Mouse (Mus musculus) lung, adult 2 months (tissue): ENCODE measurements around the gene Rbbp8nl.

Source experiments
- CTCF ChIP-seq: fragments of 200-500 bp; IDR thresholded peaks from 2 replicates; pipeline ENCODE4 v1.5.1; 2011; ENCODE audit warnings: mild to moderate bottlenecking, low read length, control low read depth; ENCODE audit not compliant: insufficient read depth
- POLR2A ChIP-seq: fragments of 200-500 bp; IDR thresholded peaks from 2 replicates; pipeline ENCODE4 v1.6.1; 2011; ENCODE audit warnings: low read depth, mild to moderate bottlenecking, control low read depth, low read length, borderline replicate concordance; ENCODE audit errors: extremely low read depth

DNA sequence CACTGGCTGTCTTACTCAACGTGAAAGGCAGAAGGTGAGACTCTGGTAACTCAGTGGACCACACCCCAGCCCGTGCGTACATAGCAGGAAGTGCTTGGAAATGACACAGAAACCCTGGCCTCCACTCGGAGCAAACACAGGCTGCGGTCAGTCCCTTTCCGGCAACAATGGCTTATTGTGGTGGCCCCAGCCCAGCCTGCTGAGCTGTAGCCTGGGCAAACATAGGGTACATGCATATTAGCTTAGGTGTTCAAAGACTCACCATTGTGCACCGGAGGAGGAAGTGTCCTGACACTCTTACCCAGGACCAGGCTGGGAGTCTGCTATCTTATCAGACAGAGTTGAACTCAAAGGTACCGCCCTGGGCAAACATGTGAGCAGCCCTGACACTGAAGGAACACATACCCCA is 12.8 kb downstream of the Rbbp8nl start:
- TF ChIP-seq CTCF (no peak), POLR2A (no peak)
